Mouse (Mus musculus) embryo, embryonic 10.5 days (tissue): Measurements from ENCODE around the gene Cep85l.

ENCODE experiments used
- DNase-seq: peaks from one replicate; pipeline ENCODE4 v3.0.0-alpha.2; 2015; ENCODE audit warnings: low spot score

The Cep85l gene

GRCm38 (mm10) chr10:53394923-53395629 is 15.3 kb upstream of the Cep85l start:
- no peak for DNase-seq

DNA sequence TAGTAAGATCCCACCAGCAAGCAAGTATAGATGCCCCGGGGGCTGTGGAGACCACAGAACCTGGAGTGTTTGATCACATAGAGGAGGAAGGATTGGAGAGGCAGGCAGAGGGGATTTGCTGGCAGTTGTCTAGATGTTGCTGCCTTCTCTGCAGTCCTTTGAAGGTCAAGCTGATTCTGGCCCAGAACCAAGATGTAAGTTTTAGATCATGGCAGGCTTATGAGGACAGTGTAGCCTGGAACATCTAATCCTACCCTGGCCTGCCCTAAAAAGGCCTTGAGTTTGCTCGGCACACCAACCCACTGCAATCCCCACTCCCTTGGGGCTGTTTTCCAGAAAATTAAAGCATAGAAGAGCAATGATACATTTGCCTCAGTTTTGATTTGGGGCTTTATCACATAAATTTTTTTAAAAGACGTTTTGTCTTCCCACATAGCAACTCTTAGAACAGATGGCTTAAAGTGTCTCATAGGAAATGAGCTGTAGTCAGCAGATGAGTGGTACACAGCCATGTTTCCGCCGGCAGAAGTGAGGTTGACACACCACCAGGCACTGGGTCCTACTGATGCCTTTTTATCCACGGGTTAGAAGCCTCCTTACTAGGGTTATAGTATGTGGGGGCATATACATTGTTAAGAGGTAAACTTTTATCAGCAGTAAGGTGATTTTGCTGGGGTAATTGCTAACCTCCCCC is 8.6 kb upstream of the Cep85l start:
- no peak for DNase-seq

- DNase-seq = no peak
Measured at GRCm38 (mm10) chr10:53385438-53385837, 5.7 kb upstream of the Cep85l start.

DNA sequence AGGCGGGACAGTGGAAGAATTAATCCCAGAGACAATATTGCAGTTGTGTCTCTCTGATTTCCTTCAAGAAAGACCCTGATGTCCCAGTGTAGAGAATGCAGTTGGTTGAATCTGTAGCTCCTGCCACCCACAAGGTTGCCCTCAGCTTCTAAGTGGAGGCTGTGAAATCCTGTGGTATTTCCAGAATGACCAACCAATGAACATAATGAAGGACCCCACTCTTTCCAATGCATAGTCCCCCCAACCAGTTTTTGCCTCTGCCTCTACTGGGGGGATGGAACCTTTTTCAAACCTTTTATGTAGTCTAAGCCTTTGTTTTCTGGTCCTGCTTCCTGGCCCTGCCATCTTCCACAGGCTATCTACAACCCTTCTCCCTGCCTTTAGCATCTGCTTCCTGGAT is 5.1 kb upstream of the Cep85l start:
- no peak for DNase-seq

DNA sequence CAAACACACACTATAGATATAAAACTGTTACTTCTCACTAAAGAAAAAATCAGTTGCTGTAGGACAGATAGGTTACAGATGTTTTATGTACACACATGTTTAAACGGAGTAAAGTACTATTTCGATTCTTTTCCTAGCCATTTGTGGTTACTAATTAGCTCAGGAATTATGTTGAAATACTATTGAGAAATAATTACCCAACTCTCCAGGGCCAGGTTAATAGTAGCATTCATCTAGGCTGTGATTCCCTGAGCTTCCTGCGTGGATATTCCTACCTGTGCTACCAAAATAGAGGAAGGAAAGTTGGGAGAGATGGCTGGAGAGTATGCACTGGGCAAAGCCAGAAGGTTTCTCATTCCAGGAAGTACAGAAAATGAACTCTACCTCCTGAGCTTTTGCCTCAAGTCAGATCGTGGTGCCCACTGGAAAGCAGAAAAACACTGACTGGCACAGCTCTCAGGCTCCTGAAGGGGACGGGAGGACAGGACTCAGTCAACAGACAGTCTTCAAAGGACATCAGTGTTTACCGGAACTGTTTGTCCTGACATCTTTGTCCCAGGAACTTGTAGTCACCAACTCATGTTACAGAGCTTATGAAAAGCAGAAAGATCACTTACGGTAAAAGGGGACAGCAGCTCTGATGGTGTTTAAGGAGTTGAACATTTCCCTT is 3.1 kb upstream of the Cep85l start:
- no peak for DNase-seq

- peak; percentile 63 for DNase-seq
Measured at GRCm38 (mm10) chr10:53378981-53379708, 602 bp downstream of the Cep85l start.

DNA sequence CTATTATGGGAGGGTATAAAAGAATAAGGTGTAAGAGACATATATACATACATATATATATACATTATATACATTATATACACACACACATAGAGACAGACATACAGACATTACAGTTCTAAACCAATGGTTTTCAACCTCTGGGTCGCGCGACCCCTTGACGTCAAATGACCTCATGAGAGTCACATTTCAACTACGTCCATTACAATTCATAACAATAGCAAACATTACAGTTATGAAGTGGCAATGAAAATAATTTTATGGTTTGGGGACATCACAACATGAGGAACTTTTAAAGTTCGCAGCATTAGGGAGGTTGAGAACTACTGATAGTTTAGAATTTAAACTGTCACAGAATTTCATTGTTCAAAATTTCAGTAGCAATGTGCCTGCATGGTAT is 1.5 kb downstream of the Cep85l start:
- DNase-seq = peak; percentile 32

- DNase-seq = no peak
Measured at GRCm38 (mm10) chr10:53377096-53377495, 2.7 kb downstream of the Cep85l start.

DNA sequence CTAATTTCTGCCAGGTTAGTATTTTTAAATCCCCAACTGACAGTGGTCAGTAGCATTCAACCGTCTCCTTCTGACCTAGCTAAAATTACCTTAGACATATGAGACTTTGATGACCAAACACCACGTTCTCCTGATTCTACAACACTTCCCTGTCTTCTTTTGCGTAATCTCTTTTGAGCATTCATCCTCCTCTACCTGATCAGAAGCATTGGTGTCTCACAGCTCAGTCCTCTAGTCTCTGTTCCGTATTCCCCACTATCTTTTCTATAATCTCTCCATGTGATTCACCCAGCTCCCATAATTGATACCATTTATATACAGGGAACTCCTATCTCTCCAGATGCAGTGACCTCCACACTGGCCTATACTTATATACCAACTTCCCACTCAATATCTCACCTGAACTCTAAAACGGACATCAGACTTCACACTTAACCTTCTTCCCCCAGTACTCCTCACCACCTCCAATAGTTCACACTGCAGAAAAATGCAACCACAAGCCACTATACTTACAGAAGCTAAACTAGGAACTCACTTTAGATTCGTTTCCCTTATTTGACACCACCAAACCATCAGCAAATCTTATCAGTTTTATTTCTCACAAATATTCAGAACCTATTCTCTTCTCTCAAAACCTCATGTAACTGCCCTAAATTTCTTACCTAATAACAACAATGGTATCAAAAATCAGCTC is 5.7 kb downstream of the Cep85l start:
- DNase-seq = no peak

DNA sequence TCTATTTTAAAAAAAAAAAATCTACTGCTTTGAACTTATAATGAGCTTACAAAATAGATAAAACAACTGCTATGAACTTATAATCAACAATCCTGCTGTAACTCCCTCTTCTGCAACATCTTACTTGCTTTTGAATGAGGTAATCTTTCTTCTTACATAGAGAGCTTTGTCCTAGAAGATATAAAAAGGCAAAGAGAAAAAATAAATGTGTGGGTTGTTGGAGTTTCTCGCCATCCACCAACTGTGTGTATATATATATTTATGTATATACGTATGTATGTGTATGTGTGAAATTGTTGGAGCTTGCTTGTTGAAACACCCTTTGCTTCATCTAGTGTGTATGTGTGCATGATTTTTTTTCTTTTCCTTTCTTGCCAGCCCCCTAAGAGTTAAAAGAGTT is 12.5 kb downstream of the Cep85l start:
- no peak for DNase-seq

DNA sequence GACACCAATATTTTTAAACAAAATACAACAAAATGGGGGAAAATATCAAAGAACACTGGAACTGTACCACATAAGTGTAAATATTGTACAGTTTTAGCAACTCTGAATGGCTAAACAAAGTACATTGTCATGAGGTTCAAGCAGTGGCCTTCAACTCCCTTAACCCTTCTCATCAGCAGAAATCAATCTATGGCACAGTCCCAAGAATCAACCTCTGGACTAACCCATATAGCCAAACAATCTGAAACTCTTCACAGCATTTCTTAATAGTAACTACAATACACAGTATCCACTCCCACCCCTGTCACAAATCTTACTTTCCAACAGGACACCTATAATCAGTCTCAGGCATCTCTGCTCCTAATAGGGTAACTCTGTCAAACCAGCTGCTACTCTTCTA is 15.4 kb downstream of the Cep85l start:
- no peak for DNase-seq

- DNase-seq = no peak
Measured at GRCm38 (mm10) chr10:53359016-53359415, 20.7 kb downstream of the Cep85l start.

- no peak for DNase-seq
Measured at GRCm38 (mm10) chr10:53353665-53354064, 26.1 kb downstream of the Cep85l start.

DNA sequence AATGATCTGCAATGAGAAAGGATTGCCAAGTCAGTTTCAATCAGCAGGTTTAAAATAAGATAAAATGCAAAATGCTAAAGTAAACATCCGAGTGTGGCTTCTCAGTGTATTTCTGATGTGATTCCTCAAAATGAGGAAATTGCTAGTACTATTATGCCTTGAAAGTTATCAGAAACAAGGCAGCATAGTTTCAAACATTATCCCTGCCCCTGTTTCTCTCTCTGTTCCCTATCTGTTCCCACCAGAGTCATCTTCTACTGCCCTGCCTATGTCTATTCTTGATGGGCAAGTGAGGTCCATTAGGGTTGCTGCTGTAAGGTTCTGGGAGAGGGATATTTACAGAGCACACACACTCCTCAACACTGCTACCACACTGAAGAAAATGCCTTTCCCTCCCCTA is 30.5 kb downstream of the Cep85l start:
- no peak for DNase-seq

- DNase-seq = peak; percentile 86
Measured at GRCm38 (mm10) chr10:53347787-53348755, 31.7 kb downstream of the Cep85l start.

- DNase-seq = no peak
Measured at GRCm38 (mm10) chr10:53346916-53347315, 32.8 kb downstream of the Cep85l start.

DNA sequence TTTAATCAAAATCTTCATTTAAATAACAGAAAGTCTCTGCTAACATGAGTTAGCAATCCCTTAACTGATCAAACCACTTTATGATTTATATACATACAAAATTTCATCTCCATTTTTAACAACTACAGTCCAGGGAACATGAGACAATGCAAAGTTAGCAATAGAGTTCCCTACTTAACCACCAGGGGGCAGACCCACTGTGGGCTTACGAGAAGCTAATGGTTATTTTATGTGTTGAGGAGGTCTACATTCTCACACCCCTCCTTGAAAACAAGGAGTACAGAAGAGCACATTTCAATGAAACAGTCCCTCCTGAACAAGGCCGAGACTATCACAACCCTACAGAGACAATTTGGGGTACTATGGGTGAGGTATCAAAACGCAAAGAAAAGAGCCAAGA is 33.2 kb downstream of the Cep85l start:
- peak; percentile 77 for DNase-seq

GRCm38 (mm10) chr10:53345508-53345907 is 34.2 kb downstream of the Cep85l start:
- no peak for DNase-seq

GRCm38 (mm10) chr10:53343865-53344264 is 35.9 kb downstream of the Cep85l start:
- DNase-seq = no peak

DNA sequence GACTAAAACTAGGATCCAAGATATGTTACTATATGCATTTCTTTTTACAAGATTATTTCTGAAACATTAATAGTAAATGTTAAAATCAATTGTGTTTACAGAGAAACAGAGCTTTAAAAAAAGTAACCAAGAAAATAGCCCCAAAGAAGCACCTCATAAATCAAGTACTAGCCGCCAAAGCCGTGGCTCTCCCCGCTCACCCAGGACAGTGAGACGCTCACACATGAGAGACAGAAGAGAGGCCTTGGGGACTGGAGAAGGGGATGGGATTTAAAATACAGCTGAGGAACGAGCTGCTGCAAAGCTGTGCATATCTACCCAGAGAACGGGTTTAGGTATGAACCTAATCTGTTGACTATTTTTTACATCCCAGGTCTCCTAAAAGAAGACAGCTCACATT is 36.4 kb downstream of the Cep85l start:
- no peak for DNase-seq
